ENCODE assay signal across 8 mouse cellular contexts in the genomic region with DNA sequence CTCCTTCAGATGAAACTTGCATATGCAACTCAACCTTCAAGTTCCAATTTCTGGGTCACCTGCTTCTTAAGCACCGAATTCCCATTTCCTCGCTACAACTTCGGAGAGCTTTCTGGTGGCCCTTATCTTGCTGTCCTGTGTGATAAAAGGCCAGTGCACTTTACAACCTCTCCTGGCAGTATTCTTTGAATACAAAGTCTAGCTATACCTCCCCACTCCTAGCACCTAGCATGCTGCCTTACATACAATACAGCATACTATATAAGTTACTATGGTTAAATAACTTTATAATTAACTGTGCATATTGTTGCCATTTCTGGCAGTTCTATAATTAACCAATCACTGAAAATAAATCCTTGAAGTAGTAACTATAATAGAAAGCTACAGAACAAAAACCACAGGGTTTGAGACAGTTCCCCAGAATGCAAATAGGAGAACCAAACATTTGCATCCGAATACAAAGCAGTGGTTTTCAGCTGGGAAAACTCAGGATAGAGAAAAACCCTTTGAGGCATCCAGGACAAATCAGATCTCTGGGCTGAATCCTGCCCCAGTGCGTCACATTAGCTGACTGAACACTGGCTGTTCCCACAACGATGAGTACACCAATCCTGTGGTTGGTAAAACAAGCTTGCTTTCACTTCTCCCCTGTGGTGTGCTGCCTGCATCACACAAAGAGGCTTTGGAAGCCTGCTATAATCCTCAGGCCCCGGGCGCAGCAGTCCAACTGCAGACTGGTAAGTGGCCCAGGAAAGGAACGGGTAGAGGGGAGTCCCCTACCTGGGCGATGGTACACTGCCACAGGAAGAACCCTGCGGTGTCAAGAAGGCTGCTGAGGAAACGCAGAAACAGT. TPM values are rescaled to one million over a fixed set of nuclear protein-coding genes. Genes with fewer than 3 reads are reported as not detected.
A peak's percentile ranks its signal among the peaks of the same experiment; 100 is the strongest.
DNase-seq lines count a peak whose midpoint lies in the region; ATAC-seq and TF ChIP-seq lines count a peak whose summit lies in the region.

Gene Il18 (plus strand): TSS at position 587 of the 853 bp plus-strand sequence.

- peak within 1 kb of the TSS; percentile 83 for H3K27ac ChIP-seq in forebrain, embryonic 11.5 days (ENCODE audit: low read depth, low read length)
- peak within 1 kb of the TSS; percentile 79 for H3K27ac ChIP-seq in hindbrain, embryonic 10.5 days
- H3K27ac ChIP-seq in lung, postnatal 0 days (ENCODE audit: low read length), result no peak within 1 kb of the TSS; the same call in 1 of the 2 replicates
- H3K27ac ChIP-seq in olfactory bulb, adult 2 months (ENCODE audit: insufficient read depth, low read depth, low read length), result peak within 1 kb of the TSS; percentile 63

- peak; percentile 14 to 19 for DNase-seq in CD8-positive naive resting alpha-beta T cell, adult 2 months (ENCODE audit: low read depth in 2 of 2, low spot score in 2 of 2)
- peak; percentile 44 to 57 for DNase-seq in adrenal gland, postnatal 36 days
- DNase-seq in forebrain, embryonic 11.5 days (ENCODE audit: low spot score), result peak; percentile 86
- peak; percentile 50 for DNase-seq in hindbrain, embryonic 10.5 days (ENCODE audit: low spot score)
- DNase-seq in layer of hippocampus, adult 9-11 months, result peak; percentile 90
- DNase-seq in lung, postnatal 0 days (ENCODE audit: low spot score), result peak; percentile 52
- no peak for DNase-seq in MN1 (ENCODE audit: low spot score)

- no peaks in the 10 kb centered on the region for H3K27me3 ChIP-seq in forebrain, embryonic 11.5 days (ENCODE audit: control insufficient read depth, insufficient read depth, low read length)
- no peaks in the 10 kb centered on the region for H3K27me3 ChIP-seq in hindbrain, embryonic 10.5 days (ENCODE audit: insufficient read depth, poor library complexity, severe bottlenecking)
- H3K27me3 ChIP-seq in lung, postnatal 0 days (replicated peaks; ENCODE audit: insufficient read depth, low read length), result no peaks in the 10 kb centered on the region

- H3K4me1 ChIP-seq in forebrain, embryonic 11.5 days (replicated peaks; ENCODE audit: control insufficient read depth, insufficient read depth, low read length), result peaks cover 6% of the 10 kb centered on the region; the same call in 1 of the 2 replicates
- peaks cover 15% of the 10 kb centered on the region for H3K4me1 ChIP-seq in hindbrain, embryonic 10.5 days (replicated peaks)
- no peaks in the 10 kb centered on the region for H3K4me1 ChIP-seq in lung, postnatal 0 days (ENCODE audit: insufficient read depth, low read depth, low read length)
- H3K4me1 ChIP-seq in olfactory bulb, adult 2 months (ENCODE audit: control insufficient read depth, insufficient read depth, low read length), result no peaks in the 10 kb centered on the region

- H3K9me3 ChIP-seq in forebrain, embryonic 11.5 days (ENCODE audit: control insufficient read depth, low read length), result no peaks in the 10 kb centered on the region
- no peaks in the 10 kb centered on the region for H3K9me3 ChIP-seq in hindbrain, embryonic 10.5 days
- H3K9me3 ChIP-seq in lung, postnatal 0 days (ENCODE audit: low read length), result no peaks in the 10 kb centered on the region

- no peak for TF ChIP-seq EP300 in lung, postnatal 0 days (IDR thresholded peaks at IDR 0.05)

- peak within 1 kb of the TSS; percentile 36 for H3K4me2 ChIP-seq in forebrain, embryonic 11.5 days (ENCODE audit: low read depth, low read length, severe bottlenecking)
- H3K4me2 ChIP-seq in lung, postnatal 0 days (replicated peaks; ENCODE audit: low read depth, low read length), result peak within 1 kb of the TSS; percentile 9; the same call in 1 of the 2 replicates

- no peak for TF ChIP-seq CTCF in lung, postnatal 0 days (IDR thresholded peaks at IDR 0.05)
- no peak for TF ChIP-seq CTCF in olfactory bulb, adult 2 months (IDR thresholded peaks at IDR 0.05; ENCODE audit: insufficient read depth, low read depth, low read length)

- 17% methylated on average over 12 of the region's 12 CpGs for WGBS in forebrain, embryonic 11.5 days
- 26% methylated on average over 12 of the region's 12 CpGs for WGBS in hindbrain, embryonic 10.5 days
- WGBS in lung, postnatal 0 days, result 29% methylated on average over 12 of the region's 12 CpGs
- 11% methylated on average over 12 of the region's 12 CpGs for whole genome bisulfite sequencing in olfactory bulb, adult 2 months

- peak within 1 kb of the TSS; percentile 9; the same call in 1 of the 2 replicates for H3K4me3 ChIP-seq in forebrain, embryonic 11.5 days (ENCODE audit: low read depth, low read length)
- peak within 1 kb of the TSS; percentile 41 for H3K4me3 ChIP-seq in hindbrain, embryonic 10.5 days
- no peak within 1 kb of the TSS for H3K4me3 ChIP-seq in lung, postnatal 0 days (ENCODE audit: low read depth, low read length)
- peak within 1 kb of the TSS; percentile 41 for H3K4me3 ChIP-seq in olfactory bulb, adult 2 months (ENCODE audit: insufficient read depth, low read depth, low read length)

- peak; percentile 98 for ATAC-seq in forebrain, embryonic 11.5 days (replicated peaks; ENCODE audit: low FRiP score)
- peak; percentile 53 for ATAC-seq in lung, postnatal 0 days

- H3K36me3 ChIP-seq in forebrain, embryonic 11.5 days (ENCODE audit: control insufficient read depth, insufficient read depth, low read length), result no peaks in the 10 kb centered on the region
- no peaks in the 10 kb centered on the region for H3K36me3 ChIP-seq in hindbrain, embryonic 10.5 days
- H3K36me3 ChIP-seq in lung, postnatal 0 days (ENCODE audit: insufficient read depth, low read length), result no peaks in the 10 kb centered on the region

- H3K9ac ChIP-seq in forebrain, embryonic 11.5 days (ENCODE audit: low read length), result peak within 1 kb of the TSS; percentile 37
- peak within 1 kb of the TSS; percentile 0; the same call in 1 of the 2 replicates for H3K9ac ChIP-seq in lung, postnatal 0 days (replicated peaks; ENCODE audit: low read depth)

- TF ChIP-seq POLR2A in olfactory bulb, adult 2 months (IDR thresholded peaks at IDR 0.05; ENCODE audit: insufficient read depth, low read depth, low read length), result 0 out of 2 replicates have a peak, but pooled peaks have one; percentile 29

RNA-seq across cellular contexts. Expression of gene Il18, which starts in this region (rescaled TPM):
- total RNA-seq in adrenal gland, postnatal 36 days (2021), result 1 to 10 TPM; 4.3 to 5.5 TPM
- 9.6 and 10.3 TPM in 2 replicates for polyA plus RNA-seq in forebrain, embryonic 11.5 days (2014; fragmentation: Nextera tagmentation; extraction: Ambion mirVana)
- 2.8 and 5.9 TPM in 2 replicates for polyA plus RNA-seq in hindbrain, embryonic 10.5 days (2016; fragmentation: Nextera tagmentation; extraction: Ambion mirVana)
- polyA plus RNA-seq in lung, postnatal 0 days (2015; fragmentation: Nextera tagmentation; extraction: Ambion mirVana), result 26.8 and 29.3 TPM in 2 replicates
- polyA plus RNA-seq in olfactory bulb, adult 2 months (2012; ENCODE audit: insufficient read depth, insufficient read length, low replicate concordance, missing spikeins), result not detected in 2 replicates
